Mouse (Mus musculus): ENCODE results near the gene Aldh6a1. TPM values are rescaled to one million over a fixed set of nuclear protein-coding genes. Genes with fewer than 3 reads are reported as not detected.

Gene Aldh6a1
- 2.5 and 2.6 TPM in 2 replicates for polyA plus RNA-seq (2012; rRNA removed)

DNA sequence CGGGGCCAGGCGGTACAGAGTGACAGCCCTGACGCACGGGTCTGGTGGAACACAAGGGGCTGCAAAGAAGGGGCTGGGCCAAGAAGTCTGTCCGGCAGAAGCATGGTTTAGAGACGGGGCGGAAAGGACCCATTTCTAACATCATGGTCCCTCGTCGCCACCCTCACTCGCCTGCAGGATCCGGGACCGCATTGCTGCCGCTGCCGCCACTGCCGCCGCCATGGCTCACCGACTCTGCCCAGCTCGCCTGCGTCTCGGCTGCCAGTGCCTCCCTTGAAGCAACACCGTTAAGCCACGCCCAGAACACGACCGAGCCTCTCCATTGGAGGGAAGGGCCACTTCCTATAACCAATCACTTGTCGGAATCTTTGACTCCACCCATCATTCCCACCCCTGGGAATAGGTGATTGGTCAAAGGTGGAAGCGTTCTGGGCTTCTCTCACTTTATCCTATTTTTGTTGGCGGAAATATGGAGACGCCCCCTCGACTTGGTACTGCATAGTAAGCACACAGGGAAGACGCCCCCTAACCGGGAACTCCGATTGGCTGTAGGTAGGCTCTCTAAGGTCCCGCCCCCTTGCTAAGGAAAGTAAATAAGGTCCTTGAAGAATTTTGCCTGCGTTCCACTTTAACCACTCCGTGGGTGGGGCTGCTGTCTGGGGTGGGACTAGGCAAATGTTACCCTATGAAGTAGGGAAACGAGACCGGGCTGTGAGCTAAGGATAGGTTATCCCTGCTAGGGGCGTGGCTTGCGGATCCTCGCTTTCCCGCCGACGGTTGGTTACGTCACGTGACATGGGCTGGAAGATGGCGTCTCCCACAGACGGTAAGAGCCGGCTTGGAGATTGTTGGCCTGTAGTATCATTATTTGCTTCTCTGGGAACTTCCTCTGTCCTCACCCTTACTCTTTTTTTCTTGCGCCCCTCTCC, at the start of gene Aldh6a1, which contains the start of gene Lin52:
Gene Aldh6a1, minus strand, starts transcription at position 287 of the 929 bp plus-strand sequence.
Gene Lin52, plus strand, starts transcription at position 705 of the 929 bp plus-strand sequence.
- Histone ChIP-seq H3K4me1 (ENCODE audit: control insufficient read depth, insufficient read depth, insufficient read length) (peaks cover 2% of the 10 kb centered on the region; the same call in 1 of the 2 replicates), H3K27ac (ENCODE audit: insufficient read depth, low read length) (peak within 1 kb of the TSS; percentile 58), H3K27me3 (ENCODE audit: control insufficient read depth, insufficient read depth, low read length) (no peaks in the 10 kb centered on the region), H3K36me3 (ENCODE audit: control insufficient read depth, insufficient read depth, low read length) (no peaks in the 10 kb centered on the region), H3K4me3 (ENCODE audit: extremely low read depth, insufficient read depth, insufficient read length) (peak within 1 kb of the TSS; percentile 66)
- DNase-seq (ENCODE audit: low read depth in 1 of 2, low spot score in 2 of 2): peak; percentile 94 to 100
- under 1% methylated on average over 49 of the region's 49 CpGs for WGBS
- TF ChIP-seq CTCF (IDR thresholded peaks at IDR 0.05; ENCODE audit: extremely low read depth, insufficient read depth, insufficient read length, insufficient replicate concordance) (no peak), POLR2A (IDR thresholded peaks at IDR 0.05; ENCODE audit: low read depth, low read length) (peak; percentile 85)

DNA sequence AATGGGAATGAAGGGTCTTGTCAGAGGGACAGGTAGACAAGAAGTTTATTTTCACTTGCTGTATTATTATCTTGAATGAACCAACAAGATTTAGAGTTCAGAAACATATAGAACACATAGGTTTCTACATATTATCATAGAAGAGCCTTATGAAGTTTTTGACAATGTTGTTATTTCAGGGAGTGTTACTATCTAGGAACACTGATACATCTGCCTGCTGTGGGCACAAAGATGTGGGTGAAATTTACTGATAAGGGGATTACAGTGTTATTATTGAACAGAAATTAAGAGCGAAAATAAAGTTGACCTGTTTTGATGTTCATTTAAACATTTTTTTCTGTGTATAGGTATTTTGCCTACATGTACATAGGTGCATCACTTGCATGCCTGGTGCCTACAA, 46.0 kb upstream of the Aldh6a1 start:
- no peak for DNase-seq (ENCODE audit: low read depth in 1 of 2, low spot score in 2 of 2)
- no peak for TF ChIP-seq POLR2A (IDR thresholded peaks at IDR 0.05; ENCODE audit: low read depth, low read length)
- TF ChIP-seq CTCF (IDR thresholded peaks at IDR 0.05; ENCODE audit: extremely low read depth, insufficient read depth, insufficient read length, insufficient replicate concordance): no peak
- peaks cover 1% of the 10 kb centered on the region; the same call in 1 of the 2 replicates for H3K36me3 ChIP-seq (ENCODE audit: control insufficient read depth, insufficient read depth, low read length)
- no peak overlapping the region for H3K4me3 ChIP-seq (ENCODE audit: extremely low read depth, insufficient read depth, insufficient read length)
- WGBS: 86% methylated on average over 1 of the region's 1 CpGs
- H3K27ac ChIP-seq (ENCODE audit: insufficient read depth, low read length): no peak overlapping the region
- H3K4me1 ChIP-seq (ENCODE audit: control insufficient read depth, insufficient read depth, insufficient read length): no peaks in the 10 kb centered on the region; the same call in 1 of the 2 replicates
- no peaks in the 10 kb centered on the region for H3K27me3 ChIP-seq (ENCODE audit: control insufficient read depth, insufficient read depth, low read length)

DNA sequence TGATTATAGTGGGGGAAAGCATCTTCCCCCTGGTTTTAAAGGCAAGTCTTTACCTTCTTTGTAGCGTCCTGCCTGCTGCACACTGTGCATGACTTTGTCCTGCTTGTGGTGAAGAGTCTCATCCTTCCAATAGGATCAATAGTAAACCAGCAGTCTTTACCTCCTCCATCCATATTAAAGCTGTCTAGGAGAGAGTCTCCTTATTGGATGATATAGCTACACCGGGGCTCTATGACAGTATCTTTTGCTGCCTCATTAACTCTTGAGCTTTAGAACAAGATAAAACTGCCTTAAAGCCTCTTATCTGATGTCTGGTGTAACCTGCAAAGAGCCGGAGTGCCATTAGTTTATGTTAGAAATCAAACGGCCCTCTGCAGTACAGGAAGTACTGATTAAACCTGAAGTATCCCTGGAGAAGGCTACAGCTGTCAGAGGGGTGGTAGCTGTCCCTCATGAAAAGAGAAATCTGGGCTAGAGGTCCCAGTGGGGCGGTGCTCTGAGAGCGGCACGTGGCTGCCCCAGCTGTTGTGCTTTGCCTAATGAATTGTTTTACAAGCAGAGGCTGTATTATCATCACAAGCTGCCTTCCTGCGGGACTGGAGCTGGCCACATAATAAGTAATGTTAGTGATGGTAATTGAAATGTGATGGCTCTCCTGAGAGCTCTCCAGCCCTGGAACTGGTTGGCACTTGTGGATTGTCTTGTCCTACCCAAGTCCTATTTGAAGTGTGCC, 36.7 kb upstream of the Aldh6a1 start:
- H3K4me3 ChIP-seq (ENCODE audit: extremely low read depth, insufficient read depth, insufficient read length): no peak overlapping the region
- no peaks in the 10 kb centered on the region for H3K27me3 ChIP-seq (ENCODE audit: control insufficient read depth, insufficient read depth, low read length)
- 67% methylated on average over 8 of the region's 8 CpGs for WGBS
- no peak overlapping the region for H3K27ac ChIP-seq (ENCODE audit: insufficient read depth, low read length)
- peaks cover 1% of the 10 kb centered on the region; the same call in 1 of the 2 replicates for H3K36me3 ChIP-seq (ENCODE audit: control insufficient read depth, insufficient read depth, low read length)
- H3K4me1 ChIP-seq (ENCODE audit: control insufficient read depth, insufficient read depth, insufficient read length): no peaks in the 10 kb centered on the region; the same call in 1 of the 2 replicates
- no peak for DNase-seq (ENCODE audit: low read depth in 1 of 2, low spot score in 2 of 2)
- TF ChIP-seq CTCF (IDR thresholded peaks at IDR 0.05; ENCODE audit: extremely low read depth, insufficient read depth, insufficient read length, insufficient replicate concordance) (no peak), POLR2A (IDR thresholded peaks at IDR 0.05; ENCODE audit: low read depth, low read length) (no peak)

DNA sequence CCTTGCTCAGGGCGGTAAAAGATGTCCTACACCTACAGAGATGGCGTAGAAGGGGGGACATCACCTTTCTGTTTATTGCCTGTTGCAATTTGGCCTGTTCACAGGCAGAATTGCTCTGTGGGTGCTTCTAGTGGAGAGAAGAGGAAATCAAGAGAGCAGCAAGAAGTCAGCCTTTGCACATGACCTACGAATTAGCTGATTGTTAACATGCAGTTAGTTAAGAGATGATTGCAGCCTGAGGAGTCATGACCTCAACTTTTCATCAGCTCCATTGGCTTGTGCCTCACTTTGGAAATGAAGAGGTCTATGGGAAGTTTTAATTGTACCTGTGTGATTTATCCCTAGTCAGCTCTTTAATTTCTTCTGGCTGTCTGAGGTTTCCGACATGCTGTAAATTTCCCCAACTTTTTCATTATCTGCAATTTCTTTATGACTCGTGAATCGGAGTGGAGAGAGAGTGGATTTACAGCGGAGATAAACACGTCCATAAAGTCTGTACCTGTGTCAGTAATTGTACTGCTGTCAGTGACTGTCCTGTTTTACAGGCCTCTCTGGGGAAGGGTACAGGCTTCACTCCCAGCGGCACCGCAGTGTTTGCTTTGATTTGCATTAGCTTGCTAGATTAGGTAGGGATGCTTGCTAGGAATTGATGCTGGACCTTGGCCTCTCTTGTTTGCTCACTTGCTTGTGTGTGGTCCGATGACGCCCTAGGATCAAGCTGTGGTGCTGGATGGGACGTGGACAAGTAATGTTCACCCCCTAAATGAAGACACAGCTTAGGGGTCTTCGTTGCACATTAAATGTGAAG, 32.2 kb upstream of the Aldh6a1 start:
- no peak overlapping the region for H3K27ac ChIP-seq (ENCODE audit: insufficient read depth, low read length)
- no peak for DNase-seq (ENCODE audit: low read depth in 1 of 2, low spot score in 2 of 2)
- WGBS: 95% methylated on average over 14 of the region's 14 CpGs

DNA sequence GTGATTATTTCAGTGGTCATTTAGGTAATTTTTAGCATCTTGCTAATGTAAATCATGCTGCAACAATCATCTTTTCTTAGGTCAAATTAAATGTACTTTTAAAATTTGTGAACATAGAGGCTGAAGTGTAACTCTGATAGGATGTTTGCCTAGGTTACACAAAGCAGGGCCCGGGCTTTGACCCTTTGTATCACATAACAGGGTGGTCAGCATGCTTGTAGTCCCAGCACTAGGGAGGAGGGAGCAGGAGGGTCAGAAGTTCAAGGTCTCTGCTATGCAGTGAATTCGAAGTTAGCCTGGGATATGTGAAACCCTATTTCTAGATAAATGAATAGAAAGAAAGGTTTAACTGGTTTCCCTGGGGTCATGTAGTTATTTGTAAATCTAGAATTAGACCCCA, 30.4 kb upstream of the Aldh6a1 start:
- TF ChIP-seq CTCF (IDR thresholded peaks at IDR 0.05; ENCODE audit: extremely low read depth, insufficient read depth, insufficient read length, insufficient replicate concordance): no peak
- TF ChIP-seq POLR2A (IDR thresholded peaks at IDR 0.05; ENCODE audit: low read depth, low read length): no peak
- H3K4me1 ChIP-seq (ENCODE audit: control insufficient read depth, insufficient read depth, insufficient read length): no peaks in the 10 kb centered on the region
- H3K27me3 ChIP-seq (ENCODE audit: control insufficient read depth, insufficient read depth, low read length): no peaks in the 10 kb centered on the region
- H3K4me3 ChIP-seq (ENCODE audit: extremely low read depth, insufficient read depth, insufficient read length): no peak overlapping the region
- DNase-seq (ENCODE audit: low read depth in 1 of 2, low spot score in 2 of 2): no peak
- WGBS: 90% methylated on average over 2 of the region's 2 CpGs
- H3K27ac ChIP-seq (ENCODE audit: insufficient read depth, low read length): no peak overlapping the region
- no peaks in the 10 kb centered on the region; the same call in 1 of the 2 replicates for H3K36me3 ChIP-seq (ENCODE audit: control insufficient read depth, insufficient read depth, low read length)

More for the DNA sequence above, 32.2 kb upstream of the Aldh6a1 start:
- no peaks in the 10 kb centered on the region for H3K27me3 ChIP-seq (ENCODE audit: control insufficient read depth, insufficient read depth, low read length)
- TF ChIP-seq CTCF (IDR thresholded peaks at IDR 0.05; ENCODE audit: extremely low read depth, insufficient read depth, insufficient read length, insufficient replicate concordance): no peak
- TF ChIP-seq POLR2A (IDR thresholded peaks at IDR 0.05; ENCODE audit: low read depth, low read length): no peak
- H3K4me3 ChIP-seq (ENCODE audit: extremely low read depth, insufficient read depth, insufficient read length): no peak overlapping the region
- no peaks in the 10 kb centered on the region; the same call in 1 of the 2 replicates for H3K4me1 ChIP-seq (ENCODE audit: control insufficient read depth, insufficient read depth, insufficient read length)
- H3K36me3 ChIP-seq (ENCODE audit: control insufficient read depth, insufficient read depth, low read length): no peaks in the 10 kb centered on the region

DNA sequence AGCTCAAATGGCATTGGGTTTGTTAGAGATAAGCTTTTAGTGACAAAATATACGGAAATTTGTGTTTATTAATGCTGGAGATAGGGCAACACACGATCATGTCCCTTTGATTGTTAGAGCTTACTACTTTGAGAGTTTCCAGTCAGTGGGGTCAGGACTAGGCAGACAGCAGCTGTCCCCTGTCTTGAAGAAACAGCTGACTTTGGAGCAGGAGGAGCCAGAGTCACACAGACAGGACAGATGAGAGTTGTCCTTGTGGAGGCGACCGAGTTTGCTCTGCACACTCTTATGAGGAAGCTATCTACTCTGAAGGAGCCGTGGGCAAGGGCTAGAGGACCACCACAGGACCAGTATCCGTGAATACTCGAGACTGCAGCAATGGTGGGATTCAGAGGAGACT, 28.1 kb upstream of the Aldh6a1 start:
- no peaks in the 10 kb centered on the region for H3K4me1 ChIP-seq (ENCODE audit: control insufficient read depth, insufficient read depth, insufficient read length)
- H3K4me3 ChIP-seq (ENCODE audit: extremely low read depth, insufficient read depth, insufficient read length): no peak overlapping the region
- no peak overlapping the region for H3K27ac ChIP-seq (ENCODE audit: insufficient read depth, low read length)
- TF ChIP-seq POLR2A (IDR thresholded peaks at IDR 0.05; ENCODE audit: low read depth, low read length) (no peak), CTCF (IDR thresholded peaks at IDR 0.05; ENCODE audit: extremely low read depth, insufficient read depth, insufficient read length, insufficient replicate concordance) (no peak)
- no peaks in the 10 kb centered on the region for H3K27me3 ChIP-seq (ENCODE audit: control insufficient read depth, insufficient read depth, low read length)
- DNase-seq (ENCODE audit: low read depth in 1 of 2, low spot score in 2 of 2): no peak
- 91% methylated on average over 7 of the region's 7 CpGs for WGBS
- H3K36me3 ChIP-seq (ENCODE audit: control insufficient read depth, insufficient read depth, low read length): no peaks in the 10 kb centered on the region; the same call in 1 of the 2 replicates

Measured in spleen, adult 2 months (tissue).